Mouse (Mus musculus) ES-E14 (cell line): ENCODE results near the gene Ccdc116.

Experiments used
- CHD2 ChIP-seq: IDR thresholded peaks from 2 replicates; pipeline ENCODE4 v1.6.1; 2014; ENCODE audit warnings: mild to moderate bottlenecking, low read depth, low read length, inconsistent platforms
- MAFK ChIP-seq: IDR thresholded peaks from 2 replicates; pipeline ENCODE4 v1.6.1; 2014; ENCODE audit warnings: mild to moderate bottlenecking, low read depth, low read length, inconsistent platforms; ENCODE audit not compliant: insufficient read depth
- ZC3H11A ChIP-seq: IDR thresholded peaks from 2 replicates; pipeline ENCODE4 v1.6.1; 2012; ENCODE audit warnings: low read depth, mild to moderate bottlenecking, inconsistent platforms, low read length, borderline replicate concordance
- ZNF384 ChIP-seq: IDR thresholded peaks from 2 replicates; pipeline ENCODE4 v1.6.1; 2012; ENCODE audit warnings: low read depth, low read length, inconsistent platforms

- no peak for TF ChIP-seq MAFK
- no peak for TF ChIP-seq ZNF384
- TF ChIP-seq ZC3H11A, result no peak
- TF ChIP-seq CHD2, result no peak
Measured at GRCm38 (mm10) chr16:17132906-17133200, 14.2 kb downstream of the Ccdc116 start.
